11 mouse cellular contexts compared by ENCODE assay signal in genomic region chr5:142350574-142350973, GRCm38 (mm10). TPM values are rescaled to one million over a fixed set of nuclear protein-coding genes. Genes with fewer than 3 reads are reported as not detected.
DNase-seq lines count a peak whose midpoint lies in the region; ATAC-seq and TF ChIP-seq lines count a peak whose summit lies in the region.
"Had no signal": no experiment of that assay in that cellular context is flagged by ENCODE, and none has a peak within 500 bp of the region (broad histone marks: within the 10 kb centered on the region; RNA-seq: fewer than 3 reads in every experiment).

No protein-coding gene starts in this region.

- no peak overlapping the region for H3K27ac ChIP-seq in layer of hippocampus, adult 2 months
- H3K27ac ChIP-seq: hindbrain, embryonic 10.5 days; neural tube, embryonic 13.5 days had no signal

- DNase-seq in layer of hippocampus, adult 2 months (ENCODE audit: low spot score in 2 of 2) = no peak
- no peak for DNase-seq in layer of hippocampus, adult 8-10 months (ENCODE audit: low spot score in 2 of 2)
- peak; percentile 70 for DNase-seq in A20 (ENCODE audit: low read depth, low spot score)
- peak; percentile 76 for DNase-seq in ES-CJ7 (ENCODE audit: low read depth, low spot score)
- DNase-seq in induced T-regulatory cell, adult 2 months (ENCODE audit: low read depth) = peak; percentile 76
- no peak for DNase-seq in right cerebral cortex, postnatal 10 days (ENCODE audit: low spot score in 2 of 2)
- DNase-seq in frontal cortex, postnatal 14 days (ENCODE audit: low spot score in 2 of 2) = no peak
- DNase-seq: cerebellum, adult 18-20 months had no signal

- ATAC-seq in inflammation-experienced regulatory T-cells, adult 6 months = no peak

- TF ChIP-seq CTCF in layer of hippocampus, adult 2 months (conservative IDR thresholded peaks at IDR 0.05) = peak; percentile 54

- no peak overlapping the region for H3K4me3 ChIP-seq in layer of hippocampus, adult 2 months
- H3K4me3 ChIP-seq: hindbrain, embryonic 10.5 days; neural tube, embryonic 13.5 days had no signal

RNA-seq across cellular contexts. Expression of gene Foxk1, which starts 50.7 kb away (rescaled TPM):
- 10 to 100 TPM; 53.0 to 60.3 TPM for total RNA-seq in layer of hippocampus, adult 2 months (2021)
- total RNA-seq in layer of hippocampus, adult 8-10 months (2022) = 10 to 100 TPM; 45.5 to 49.7 (median 48.7) TPM
- 10 to 100 TPM in 1 of 3 experiments, 1 to 10 TPM in 2; 6.3 to 10.1 (median 8.5) TPM for polyA plus RNA-seq in inflammation-experienced regulatory T-cells, adult 6 months (2017; shearing (Covaris generic))

Comparison
In these comparisons a context has a peak if more than half of its experiments do, and no peak if none do; other contexts are left out.
1. DNase-seq: peak in A20 (single experiment), ES-CJ7 (single experiment) and induced T-regulatory cell, adult 2 months (single experiment); none in layer of hippocampus, adult 2 months (0 of 2), layer of hippocampus, adult 8-10 months (0 of 2), right cerebral cortex, postnatal 10 days (0 of 2) and frontal cortex, postnatal 14 days (0 of 2).